ENCODE assay signal across 22 mouse cellular contexts in genomic region chr1:73820701-73821100, GRCm38 (mm10).
DNase-seq lines count a peak whose midpoint lies in the region; ATAC-seq and TF ChIP-seq lines count a peak whose summit lies in the region.
"Had no signal": no experiment of that assay in that cellular context is flagged by ENCODE, and none has a peak within 500 bp of the region (broad histone marks: within the 10 kb centered on the region; RNA-seq: fewer than 3 reads in every experiment).

No protein-coding gene starts in this region.

- H3K9ac ChIP-seq in heart, adult 2 months (ENCODE audit: low read depth, low read length): no peak overlapping the region
- H3K9ac ChIP-seq in heart, embryonic 11.5 days (ENCODE audit: low read depth, low read length): no peak overlapping the region
- H3K9ac ChIP-seq: embryonic facial prominence, embryonic 13.5 days; forebrain, postnatal 0 days; hindbrain, embryonic 15.5 days; intestine, embryonic 15.5 days; midbrain, embryonic 12.5 days; neural tube, embryonic 13.5 days; stomach, embryonic 15.5 days had no signal

- no peak overlapping the region for H3K4me2 ChIP-seq in heart, embryonic 11.5 days
- H3K4me2 ChIP-seq: embryonic facial prominence, embryonic 13.5 days; hindbrain, embryonic 15.5 days; intestine, embryonic 15.5 days; liver, embryonic 11.5 days; midbrain, embryonic 12.5 days; neural tube, embryonic 13.5 days; stomach, embryonic 15.5 days had no signal

- WGBS in heart, adult 2 months: 53% methylated on average over 7 of the region's 7 CpGs
- 66% methylated on average over 7 of the region's 7 CpGs for WGBS in heart, embryonic 11.5 days (ENCODE audit: insufficient replicate concordance)

- H3K36me3 ChIP-seq in heart, adult 2 months (ENCODE audit: control insufficient read depth, insufficient read depth, low read length): no peaks in the 10 kb centered on the region
- H3K36me3 ChIP-seq in heart, embryonic 11.5 days (ENCODE audit: control insufficient read depth, insufficient read depth, low read length): no peaks in the 10 kb centered on the region
- H3K36me3 ChIP-seq: embryonic facial prominence, embryonic 13.5 days; hindbrain, embryonic 15.5 days; intestine, embryonic 15.5 days; midbrain, embryonic 12.5 days; neural tube, embryonic 13.5 days; stomach, embryonic 15.5 days had no signal

- TF ChIP-seq CTCF in heart, adult 2 months (IDR thresholded peaks at IDR 0.05): no peak

- intact Hi-C loops in heart, adult 2 months (cut with DNase I): no loop called here

- no peak for ATAC-seq in cerebellum, adult (ENCODE audit: insufficient number of reproducible peaks, low FRiP score, low TSS enrichment)
- ATAC-seq in heart, embryonic 11.5 days (replicated peaks; ENCODE audit: insufficient number of reproducible peaks, low FRiP score, low TSS enrichment): no peak
- ATAC-seq: forebrain, postnatal 0 days; intestine, embryonic 15.5 days; Patski had no signal

- DNase-seq in cerebellum, postnatal 10 days: peak; percentile 32 to 37
- DNase-seq in heart, adult 2 months: peak; percentile 53 to 57
- DNase-seq in kidney, postnatal 4 days: peak; percentile 23 to 26
- DNase-seq in kidney, adult 9 months: no peak
- peak; percentile 21 for DNase-seq in heart, postnatal 4 days
- no peak for DNase-seq in retina, postnatal 1 day
- DNase-seq: adrenal gland, adult 8-10 months; cerebellum, adult 9-11 months; forebrain, postnatal 0 days; thymus, adult 18-20 months; thymus, postnatal 4 days had no signal

- H3K79me2 ChIP-seq in heart, adult 2 months (replicated peaks; ENCODE audit: control insufficient read depth, insufficient read depth, low read length): no peaks in the 10 kb centered on the region

- no peak overlapping the region for H3K27ac ChIP-seq in heart, adult 2 months
- H3K27ac ChIP-seq in heart, embryonic 11.5 days (ENCODE audit: low read depth, low read length): no peak overlapping the region
- H3K27ac ChIP-seq: embryonic facial prominence, embryonic 13.5 days; hindbrain, embryonic 15.5 days; intestine, embryonic 15.5 days; macrophage; midbrain, embryonic 12.5 days; neural tube, embryonic 13.5 days; stomach, embryonic 15.5 days had no signal

- H3K4me3 ChIP-seq in heart, adult 2 months: no peak overlapping the region
- H3K4me3 ChIP-seq in heart, embryonic 11.5 days (ENCODE audit: low read depth, low read length): no peak overlapping the region
- H3K4me3 ChIP-seq: embryonic facial prominence, embryonic 13.5 days; hindbrain, embryonic 15.5 days; intestine, embryonic 15.5 days; midbrain, embryonic 12.5 days; neural tube, embryonic 13.5 days; stomach, embryonic 15.5 days had no signal

- no peaks in the 10 kb centered on the region for H3K4me1 ChIP-seq in heart, adult 2 months (ENCODE audit: control insufficient read depth, insufficient read depth, low read length)
- no peaks in the 10 kb centered on the region for H3K4me1 ChIP-seq in heart, embryonic 11.5 days (ENCODE audit: control insufficient read depth, insufficient read depth, low read length)
- H3K4me1 ChIP-seq: hindbrain, embryonic 15.5 days had no signal

- H3K9me3 ChIP-seq in heart, embryonic 11.5 days (replicated peaks; ENCODE audit: control insufficient read depth, low read length): no peaks in the 10 kb centered on the region
- H3K9me3 ChIP-seq: embryonic facial prominence, embryonic 13.5 days; hindbrain, embryonic 15.5 days; intestine, embryonic 15.5 days; midbrain, embryonic 12.5 days; neural tube, embryonic 13.5 days; stomach, embryonic 15.5 days had no signal

- H3K27me3 ChIP-seq in heart, adult 2 months (ENCODE audit: control insufficient read depth, insufficient read depth, low read length): no peaks in the 10 kb centered on the region
- peaks cover 5% of the 10 kb centered on the region; the same call in 1 of the 2 replicates for H3K27me3 ChIP-seq in heart, embryonic 11.5 days (ENCODE audit: control insufficient read depth, insufficient read depth, low read length)
- H3K27me3 ChIP-seq: embryonic facial prominence, embryonic 13.5 days; hindbrain, embryonic 15.5 days; intestine, embryonic 15.5 days; midbrain, embryonic 12.5 days; neural tube, embryonic 13.5 days; stomach, embryonic 15.5 days had no signal

- no peak for TF ChIP-seq POLR2A in heart, adult 2 months (IDR thresholded peaks at IDR 0.05; ENCODE audit: insufficient read depth, low read depth, low read length)

- no peak for TF ChIP-seq EP300 in heart, adult 2 months (IDR thresholded peaks at IDR 0.05; ENCODE audit: insufficient read depth, low read depth, low read length)

Comparison
In these comparisons a context has a peak if more than half of its experiments do, and no peak if none do; other contexts are left out.
1. DNase-seq: peak in cerebellum, postnatal 10 days (2 of 2), heart, adult 2 months (2 of 2), kidney, postnatal 4 days (2 of 2) and heart, postnatal 4 days (single experiment); none in kidney, adult 9 months (single experiment) and retina, postnatal 1 day (single experiment).